Mouse (Mus musculus) small intestine, adult 2 months (tissue): ENCODE measurements at regions not wholly inside any gene's neighbourhood (a gene's known extent, or its start where the extent isn't known, plus 50 kb on each side); places are given as distances from the start of the nearest gene placed in this dataset.

ENCODE experiments used
- CTCF ChIP-seq: fragments of 200-500 bp; IDR thresholded peaks from 2 replicates; pipeline ENCODE4 v1.5.1; 2012; ENCODE audit warnings: low read depth, mild to moderate bottlenecking, control low read depth, inconsistent platforms, low read length, moderate library complexity, mixed read lengths; ENCODE audit not compliant: insufficient replicate concordance, insufficient read length; ENCODE audit errors: extremely low read depth
- POLR2A ChIP-seq: fragments of 200-500 bp; IDR thresholded peaks from 2 replicates; pipeline ENCODE4 v1.6.1; 2012; ENCODE audit warnings: low read depth, mild to moderate bottlenecking, control low read depth, inconsistent platforms, low read length, moderate library complexity

- TF ChIP-seq CTCF (no peak), POLR2A (no peak)
Measured at GRCm38 (mm10) chr17:48775479-48775878, 156.7 kb upstream of the Lrfn2 start.
